Mouse (Mus musculus) cortical plate, adult 2 months (tissue): ENCODE results near the gene Gtf2ird2.

Experiments
- CTCF ChIP-seq: fragments of 200-500 bp; IDR thresholded peaks from 2 replicates; pipeline ENCODE4 v1.5.1; 2011; ENCODE audit warnings: mild to moderate bottlenecking, control low read depth, low read length; ENCODE audit not compliant: insufficient read depth; ENCODE audit errors: extremely low read depth
- POLR2A ChIP-seq: fragments of 200-500 bp; IDR thresholded peaks from 2 replicates; pipeline ENCODE4 v1.6.1; 2011; ENCODE audit warnings: mild to moderate bottlenecking, low read length, control low read depth; ENCODE audit not compliant: insufficient read depth; ENCODE audit errors: extremely low read depth

DNA sequence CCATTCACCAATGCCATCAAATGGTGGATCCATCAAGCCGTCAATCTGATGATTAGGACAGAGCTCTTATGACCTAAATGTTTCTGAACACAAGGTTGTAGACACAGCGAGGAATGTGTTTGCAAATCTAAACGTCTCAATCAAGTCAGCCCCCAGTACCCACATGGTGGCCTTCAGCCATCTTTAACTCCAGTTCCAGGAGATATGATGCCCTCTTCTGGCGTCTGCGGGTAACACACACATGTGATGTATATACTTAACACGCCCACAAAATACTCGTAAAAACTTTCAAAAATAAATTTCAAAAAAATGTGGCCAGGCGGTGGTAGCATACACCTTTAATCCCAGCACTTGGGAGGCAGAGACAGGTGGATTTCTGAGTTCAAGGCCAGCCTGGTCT lies 38.8 kb upstream of the Gtf2ird2 start:
- TF ChIP-seq CTCF (no peak), POLR2A (no peak)
